Mouse (Mus musculus) E14TG2a.4 (cell line): ENCODE measurements around the gene Gpx5.

Source experiments
- H3K27me3 ChIP-seq: 2 replicates; pipeline ENCODE4 v1.6.1; 2014; ENCODE audit warnings: low read length, control low read depth; ENCODE audit not compliant: insufficient read depth
- H3K36me3 ChIP-seq: 2 replicates; pipeline ENCODE4 v1.6.1; 2014; ENCODE audit warnings: low read length, control low read depth; ENCODE audit not compliant: insufficient read depth
- H3K4me1 ChIP-seq: replicated peaks from 2 replicates; pipeline ENCODE4 v1.6.1; 2014; ENCODE audit warnings: low read depth, low read length, control low read depth
- H3K4me3 ChIP-seq: replicated peaks from 2 replicates; pipeline ENCODE4 v1.5.1; 2014; ENCODE audit warnings: mild to moderate bottlenecking, low read length
- H3K9me3 ChIP-seq: 2 replicates; pipeline ENCODE4 v1.6.1; 2014; ENCODE audit warnings: low read length, control low read depth
- CTCF ChIP-seq: conservative IDR thresholded peaks from 2 replicates; pipeline ENCODE4 v1.5.1; 2014; ENCODE audit warnings: low read length
- NANOG ChIP-seq: IDR thresholded peaks from 2 replicates; pipeline ENCODE4 v1.6.1; 2014; ENCODE audit warnings: borderline replicate concordance, low read length, mixed read lengths
- POU5F1 ChIP-seq: IDR thresholded peaks from 2 replicates; pipeline ENCODE4 v1.6.1; 2014; ENCODE audit warnings: low read length, borderline replicate concordance

Gpx5 gene

DNA sequence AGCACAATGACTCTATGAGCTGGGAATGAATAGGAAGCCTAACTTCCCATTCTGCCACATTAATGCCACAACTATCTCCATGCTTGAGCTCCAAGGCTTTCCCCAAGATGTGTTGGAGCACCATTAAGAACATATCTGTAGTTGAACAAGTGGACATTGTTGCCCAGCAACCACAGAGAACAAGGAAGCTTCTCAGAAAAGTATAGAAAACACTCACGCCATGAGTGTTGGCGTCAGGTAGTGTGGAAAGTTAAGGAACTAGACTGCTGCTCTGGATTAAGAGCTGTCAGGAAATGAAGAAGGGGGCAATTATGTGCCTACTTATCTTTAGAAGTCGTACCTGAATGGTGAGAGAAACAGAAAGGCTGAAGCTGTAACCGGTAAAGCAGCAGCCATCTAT lies 21.4 kb upstream of the Gpx5 start:
- TF ChIP-seq CTCF (no peak), NANOG (no peak), POU5F1 (no peak)
- Histone ChIP-seq H3K36me3 (no peaks in the 10 kb centered on the region), H3K4me3 (no peak overlapping the region)

DNA sequence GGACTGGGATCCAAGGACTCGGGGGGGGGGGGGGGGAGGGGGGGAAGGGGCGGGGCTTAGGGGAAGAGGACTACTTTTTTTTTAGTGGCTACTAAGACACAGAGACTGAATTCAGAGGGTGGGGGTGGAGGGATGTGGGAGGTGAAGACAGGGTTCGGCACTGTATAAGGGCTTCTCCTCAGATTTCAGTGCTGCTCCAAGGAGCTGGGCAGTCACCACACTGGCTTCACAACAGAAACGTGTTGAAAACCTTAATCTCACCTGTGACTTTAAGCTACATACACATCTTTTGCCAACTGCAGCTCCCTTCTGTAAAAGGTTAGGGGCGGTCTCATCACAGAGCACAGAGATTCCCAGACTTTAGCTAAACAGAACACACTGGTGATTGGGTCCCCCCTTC lies 20.3 kb upstream of the Gpx5 start:
- no peak overlapping the region for H3K4me3 ChIP-seq
- TF ChIP-seq CTCF (no peak), POU5F1 (no peak), NANOG (no peak)

More for the DNA sequence above, 21.4 kb upstream of the Gpx5 start:
- peaks cover 11% of the 10 kb centered on the region for H3K27me3 ChIP-seq
- H3K4me1 ChIP-seq = peaks cover 3% of the 10 kb centered on the region; the same call in 1 of the 2 replicates
- no peaks in the 10 kb centered on the region for H3K9me3 ChIP-seq

DNA sequence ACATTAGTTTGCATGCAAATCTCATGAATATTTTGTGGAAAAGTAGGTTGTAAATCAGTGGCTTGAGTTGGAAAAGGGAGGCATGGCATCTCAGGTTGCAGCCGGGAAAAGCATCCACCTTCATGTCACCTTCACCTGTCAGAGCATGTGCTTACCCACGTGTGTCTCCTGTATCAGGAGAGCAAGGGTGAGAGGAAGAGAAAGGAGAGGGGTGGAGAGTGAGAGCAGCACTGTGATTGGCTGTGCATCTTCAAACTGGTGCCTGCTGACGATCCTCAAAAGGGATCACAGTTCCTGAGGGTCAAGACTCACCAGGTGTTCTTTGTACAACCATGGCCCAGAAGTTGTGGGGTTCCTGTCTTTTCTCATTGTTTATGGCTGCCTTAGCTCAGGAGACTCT lies 19.4 kb upstream of the Gpx5 start, which contains the start of gene Gpx6:
Gene Gpx6 (plus strand): TSS at position 200 of the 400 bp plus-strand sequence.
- no peaks in the 10 kb centered on the region for H3K9me3 ChIP-seq
- TF ChIP-seq NANOG (no peak), POU5F1 (no peak), CTCF (no peak)
- H3K4me3 ChIP-seq = no peak within 1 kb of the TSS
- H3K36me3 ChIP-seq = no peaks in the 10 kb centered on the region
- H3K4me1 ChIP-seq = peaks cover 3% of the 10 kb centered on the region; the same call in 1 of the 2 replicates
- peaks cover 16% of the 10 kb centered on the region for H3K27me3 ChIP-seq

More for the DNA sequence above, 20.3 kb upstream of the Gpx5 start:
- no peaks in the 10 kb centered on the region for H3K9me3 ChIP-seq
- H3K4me1 ChIP-seq = peaks cover 3% of the 10 kb centered on the region; the same call in 1 of the 2 replicates
- H3K27me3 ChIP-seq = peaks cover 14% of the 10 kb centered on the region
- no peaks in the 10 kb centered on the region for H3K36me3 ChIP-seq

DNA sequence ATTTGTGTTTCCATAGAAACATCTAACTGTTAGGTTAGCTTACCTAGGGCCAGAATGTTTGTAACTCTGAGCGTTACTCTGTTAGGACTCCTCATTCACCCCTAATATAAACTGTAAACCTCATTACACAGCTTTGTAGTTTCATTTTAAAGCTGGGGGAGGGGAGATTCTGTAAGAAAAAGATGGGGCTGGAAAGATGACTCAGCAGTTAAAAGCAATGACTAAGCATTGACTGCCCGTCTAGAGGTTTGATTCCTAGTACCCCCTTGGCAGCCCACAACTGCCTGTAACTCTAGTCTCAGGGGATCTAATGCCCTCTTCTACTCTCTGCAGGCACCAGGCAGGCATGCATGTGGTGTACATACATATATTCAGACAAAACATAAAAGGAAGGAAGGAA lies 17.3 kb upstream of the Gpx5 start:
- Histone ChIP-seq H3K4me1 (peaks cover 3% of the 10 kb centered on the region; the same call in 1 of the 2 replicates), H3K4me3 (no peak overlapping the region), H3K36me3 (no peaks in the 10 kb centered on the region), H3K9me3 (no peaks in the 10 kb centered on the region), H3K27me3 (peaks cover 12% of the 10 kb centered on the region; the same call in 1 of the 2 replicates)
- TF ChIP-seq POU5F1 (no peak), CTCF (no peak), NANOG (no peak)

DNA sequence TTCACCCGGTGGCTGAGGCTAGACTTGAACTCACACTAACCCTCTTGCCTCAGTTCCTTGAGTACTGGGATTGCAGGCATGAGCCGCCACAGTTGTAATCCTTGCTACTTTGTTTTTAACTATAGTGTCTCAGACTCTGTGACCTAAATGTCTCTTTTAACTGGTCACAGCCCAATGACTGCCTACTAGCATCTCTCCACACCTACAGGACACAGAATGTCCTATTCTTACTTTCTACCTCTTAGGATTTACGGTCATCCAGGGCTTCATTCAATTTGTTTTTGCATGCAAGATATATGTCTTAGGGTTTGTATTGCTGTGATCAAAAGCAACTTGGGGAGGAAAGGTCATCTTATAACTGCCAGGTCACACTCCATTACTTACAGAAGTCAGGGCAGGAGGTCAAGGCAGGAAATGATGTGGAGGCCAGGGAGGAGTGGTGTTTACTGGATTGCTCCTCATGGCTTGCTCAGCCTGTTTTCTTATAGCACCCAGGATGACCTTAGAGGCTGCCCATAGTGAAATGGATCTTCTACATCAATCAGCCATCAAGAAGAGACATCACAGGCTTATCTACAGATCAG lies 12.0 kb upstream of the Gpx5 start:
- Histone ChIP-seq H3K4me1 (no peaks in the 10 kb centered on the region), H3K4me3 (no peak overlapping the region), H3K27me3 (peaks cover 7% of the 10 kb centered on the region; the same call in 1 of the 2 replicates), H3K9me3 (no peaks in the 10 kb centered on the region), H3K36me3 (no peaks in the 10 kb centered on the region)
- TF ChIP-seq POU5F1 (no peak), NANOG (no peak), CTCF (no peak)

DNA sequence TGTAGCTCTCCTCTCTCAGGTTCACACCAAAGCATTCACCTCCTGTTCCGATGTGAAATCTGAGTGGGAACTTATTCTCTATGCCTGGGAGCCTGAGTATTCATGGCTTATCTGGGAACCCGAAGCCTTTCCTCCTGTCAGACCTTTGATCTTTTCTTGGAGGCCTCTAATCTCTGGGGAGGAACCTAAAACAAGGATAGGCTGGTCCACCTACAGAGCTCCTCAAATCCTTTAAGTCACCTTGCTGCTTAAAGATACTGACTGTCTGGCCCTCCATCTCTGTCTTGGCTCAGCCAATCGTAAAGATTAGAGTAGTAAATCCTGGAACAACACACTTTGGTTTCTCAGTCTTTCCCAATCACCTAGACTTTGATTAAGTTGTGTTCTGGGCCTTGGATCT lies 6.0 kb upstream of the Gpx5 start:
- TF ChIP-seq POU5F1 (no peak), CTCF (no peak), NANOG (no peak)
- no peaks in the 10 kb centered on the region for H3K27me3 ChIP-seq
- H3K4me3 ChIP-seq = no peak overlapping the region
- peaks cover 6% of the 10 kb centered on the region; the same call in 1 of the 2 replicates for H3K9me3 ChIP-seq
- H3K36me3 ChIP-seq = no peaks in the 10 kb centered on the region
- H3K4me1 ChIP-seq = no peaks in the 10 kb centered on the region

DNA sequence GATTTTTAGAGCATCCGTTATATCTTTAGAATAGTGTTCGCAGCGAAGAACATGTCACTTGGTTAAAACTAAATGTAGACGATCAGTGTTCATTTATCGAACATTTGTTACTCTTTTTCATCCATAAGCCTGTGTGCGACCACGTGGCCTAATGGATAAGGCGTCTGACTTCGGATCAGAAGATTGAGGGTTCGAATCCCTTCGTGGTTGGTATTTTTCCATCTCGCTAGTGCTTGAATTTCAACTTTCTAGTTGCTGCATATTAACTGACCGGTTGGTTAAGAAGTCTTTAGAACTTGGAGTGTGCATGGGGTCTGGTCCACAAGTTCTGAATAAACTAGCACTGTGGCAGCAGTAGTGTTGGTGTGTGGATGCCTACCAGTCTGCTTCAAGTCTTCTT lies 13.0 kb downstream of the Gpx5 start:
- Histone ChIP-seq H3K9me3 (no peaks in the 10 kb centered on the region), H3K4me3 (peak overlapping the region; percentile 80), H3K4me1 (peaks cover 25% of the 10 kb centered on the region), H3K27me3 (peaks cover 12% of the 10 kb centered on the region), H3K36me3 (no peaks in the 10 kb centered on the region)
- TF ChIP-seq POU5F1 (no peak), NANOG (no peak), CTCF (no peak)

DNA sequence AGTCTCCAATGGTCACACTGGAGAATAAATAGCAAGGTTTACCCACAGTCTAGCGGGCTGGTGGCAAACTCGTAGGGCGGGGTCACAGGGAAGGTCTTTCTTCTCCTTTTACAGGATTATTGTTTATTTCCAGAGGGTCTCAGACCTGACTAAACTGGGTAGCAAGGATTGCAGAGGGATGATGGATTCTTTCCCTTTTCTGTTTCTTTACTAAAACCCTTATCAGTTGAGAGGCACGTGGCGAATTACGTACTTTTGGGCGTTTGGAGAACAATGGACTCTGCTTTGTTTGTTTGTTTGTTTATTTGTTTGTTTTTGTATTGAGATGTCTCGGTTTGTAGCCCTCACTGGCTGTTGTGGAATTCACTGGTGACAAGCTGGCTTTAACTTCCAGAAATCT lies 13.5 kb downstream of the Gpx5 start:
- Histone ChIP-seq H3K36me3 (no peaks in the 10 kb centered on the region), H3K27me3 (peaks cover 12% of the 10 kb centered on the region), H3K4me3 (peak overlapping the region; percentile 80), H3K9me3 (no peaks in the 10 kb centered on the region), H3K4me1 (peaks cover 25% of the 10 kb centered on the region)
- TF ChIP-seq NANOG (no peak), POU5F1 (no peak), CTCF (no peak)

DNA sequence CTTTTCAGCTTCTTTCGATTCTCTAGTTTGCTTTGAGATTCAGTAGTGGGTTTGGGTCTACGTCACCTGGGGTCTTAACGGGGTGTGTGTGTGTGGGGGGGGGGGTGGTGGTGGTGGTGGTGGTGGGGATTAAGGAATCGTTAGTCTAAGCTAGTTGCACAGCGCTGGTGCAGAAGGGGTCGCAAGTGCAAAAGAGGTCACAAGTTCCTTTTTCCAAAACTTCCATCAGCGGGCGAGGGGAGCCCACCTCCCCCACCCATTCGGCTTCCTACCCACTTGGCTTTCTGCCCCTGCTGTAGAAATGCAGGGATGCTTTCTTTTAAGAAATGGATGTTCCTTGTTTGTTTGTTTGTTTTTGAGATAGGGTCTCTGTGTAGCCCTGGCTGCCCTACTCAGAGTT lies 16.0 kb downstream of the Gpx5 start:
- H3K27me3 ChIP-seq = peaks cover 20% of the 10 kb centered on the region
- TF ChIP-seq POU5F1 = no peak
- no peak for TF ChIP-seq CTCF
- TF ChIP-seq NANOG = no peak

More for the DNA sequence above, 16.0 kb downstream of the Gpx5 start:
- H3K36me3 ChIP-seq = no peaks in the 10 kb centered on the region
- peak overlapping the region; percentile 86 for H3K4me3 ChIP-seq
- H3K4me1 ChIP-seq = peaks cover 25% of the 10 kb centered on the region
- H3K9me3 ChIP-seq = no peaks in the 10 kb centered on the region
